Mouse (Mus musculus): ENCODE results near the gene Atp6v1a. TPM values are rescaled to one million over a fixed set of nuclear protein-coding genes. Genes with fewer than 3 reads are reported as not detected.

The Atp6v1a gene
- polyA plus RNA-seq (2015; fragmentation: Nextera tagmentation; extraction: Ambion mirVana): 77.7 and 87.3 TPM in 2 replicates

DNA sequence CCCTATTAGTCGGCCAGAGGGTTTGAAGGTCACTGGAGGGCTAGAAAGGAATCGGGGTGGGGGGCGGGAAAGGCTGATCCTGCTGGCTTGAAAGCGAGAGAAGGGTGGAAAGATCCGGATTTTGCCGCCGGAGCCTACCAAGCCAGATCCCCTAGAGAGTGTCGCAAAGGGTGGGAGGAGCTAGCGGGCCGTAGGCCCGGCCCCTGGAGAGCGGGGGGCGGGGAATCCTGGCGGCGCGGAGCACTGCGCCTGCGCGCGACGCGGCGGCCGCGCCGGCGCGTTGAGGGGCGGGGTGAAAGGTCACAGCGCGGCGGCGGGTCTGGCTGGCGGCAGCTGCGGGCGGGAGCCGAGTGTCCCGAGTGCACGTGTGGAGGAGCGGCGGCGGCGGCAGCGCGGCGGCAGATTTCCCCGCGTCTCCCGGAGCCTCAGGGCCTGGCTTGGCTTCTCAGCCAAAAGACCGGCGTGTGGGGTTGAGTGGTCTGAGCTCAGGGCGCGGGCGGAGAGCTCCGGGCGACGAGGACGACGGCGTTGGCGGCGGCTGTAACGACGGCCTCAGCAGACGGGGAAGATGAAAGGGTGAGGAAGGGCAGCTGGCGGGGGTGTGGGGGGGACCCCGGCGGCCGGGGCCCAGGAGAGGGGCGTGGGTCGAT, at the start of gene Atp6v1a, which contains the start of gene Naa50:
Gene Atp6v1a (minus strand): TSS at position 170 of the 650 bp plus-strand sequence.
Gene Naa50 (plus strand): TSS at position 295 of the 650 bp plus-strand sequence.
- Histone ChIP-seq H3K27me3 (replicated peaks; ENCODE audit: insufficient read depth, low read length) (no peaks in the 10 kb centered on the region), H3K27ac (ENCODE audit: low read length) (peak within 1 kb of the TSS; percentile 99), H3K9ac (replicated peaks; ENCODE audit: low read depth) (peak within 1 kb of the TSS; percentile 92), H3K4me2 (replicated peaks; ENCODE audit: low read depth, low read length) (peak within 1 kb of the TSS; percentile 87), H3K9me3 (ENCODE audit: low read length) (no peaks in the 10 kb centered on the region), H3K4me3 (ENCODE audit: low read depth, low read length) (peak within 1 kb of the TSS; percentile 99), H3K4me1 (ENCODE audit: insufficient read depth, low read depth, low read length) (peaks cover 3% of the 10 kb centered on the region), H3K36me3 (ENCODE audit: insufficient read depth, low read length) (no peaks in the 10 kb centered on the region)
- peak; percentile 89 for ATAC-seq
- TF ChIP-seq CTCF (IDR thresholded peaks at IDR 0.05) (no peak), EP300 (IDR thresholded peaks at IDR 0.05) (no peak)
- DNase-seq (ENCODE audit: low spot score): peak; percentile 98
- WGBS: under 1% methylated on average over 51 of the region's 71 CpGs

DNA sequence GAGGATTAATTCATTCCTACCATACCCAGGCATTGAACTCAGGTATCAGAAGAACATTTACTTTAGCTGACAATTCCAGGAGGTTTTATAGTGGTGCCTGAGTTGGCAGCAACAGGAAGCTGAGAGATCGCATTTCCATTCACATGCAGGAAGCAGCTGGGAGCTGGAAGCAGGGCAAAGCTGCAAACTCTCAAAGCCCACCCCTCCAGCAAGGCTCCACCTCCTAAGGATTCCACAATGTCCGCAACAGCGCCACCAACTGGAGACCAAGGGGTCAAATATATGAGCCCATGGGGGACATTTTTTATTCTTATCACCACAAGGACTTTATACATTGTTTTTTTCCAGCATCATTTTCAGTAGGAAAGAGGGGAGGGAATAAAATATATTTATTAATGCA, 49.3 kb upstream of the Atp6v1a start:
- ATAC-seq (no peak), DNase-seq (ENCODE audit: low spot score) (no peak)
- no peaks in the 10 kb centered on the region for H3K4me1 ChIP-seq (ENCODE audit: insufficient read depth, low read depth, low read length)
- H3K9ac ChIP-seq (replicated peaks; ENCODE audit: low read depth): no peak overlapping the region
- H3K36me3 ChIP-seq (ENCODE audit: insufficient read depth, low read length): no peaks in the 10 kb centered on the region
- H3K27me3 ChIP-seq (replicated peaks; ENCODE audit: insufficient read depth, low read length): no peaks in the 10 kb centered on the region
- peak; percentile 30 for TF ChIP-seq CTCF (IDR thresholded peaks at IDR 0.05)
- no peak for TF ChIP-seq EP300 (IDR thresholded peaks at IDR 0.05)
- no peak overlapping the region for H3K27ac ChIP-seq (ENCODE audit: low read length)
- no peak overlapping the region for H3K4me2 ChIP-seq (replicated peaks; ENCODE audit: low read depth, low read length)
- H3K9me3 ChIP-seq (ENCODE audit: low read length): peaks cover 2% of the 10 kb centered on the region; the same call in 1 of the 2 replicates
- H3K4me3 ChIP-seq (ENCODE audit: low read depth, low read length): no peak overlapping the region
- 86% methylated on average over 3 of the region's 3 CpGs for WGBS

DNA sequence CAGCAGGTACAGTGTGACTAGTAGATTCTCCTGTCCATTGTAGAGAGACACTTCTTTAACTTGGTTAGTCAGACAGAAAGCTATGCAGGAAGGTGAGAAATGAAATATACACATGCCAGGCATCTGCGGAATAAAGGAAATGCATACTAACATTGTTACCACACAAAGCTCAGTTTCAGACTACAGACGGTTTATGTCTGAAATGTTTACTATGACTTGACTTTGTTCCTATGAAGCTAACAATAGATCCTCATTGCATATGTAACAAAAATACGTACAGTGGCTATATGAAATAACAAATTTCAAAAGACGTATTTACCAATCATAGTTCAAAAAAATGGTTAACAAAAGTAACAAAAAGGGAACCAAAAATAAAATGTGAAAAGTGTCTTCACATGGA, 47.7 kb upstream of the Atp6v1a start:
- H3K9ac ChIP-seq (replicated peaks; ENCODE audit: low read depth): no peak overlapping the region
- H3K36me3 ChIP-seq (ENCODE audit: insufficient read depth, low read length): no peaks in the 10 kb centered on the region
- H3K9me3 ChIP-seq (ENCODE audit: low read length): peaks cover 2% of the 10 kb centered on the region; the same call in 1 of the 2 replicates
- H3K4me2 ChIP-seq (replicated peaks; ENCODE audit: low read depth, low read length): no peak overlapping the region
- no peak overlapping the region for H3K4me3 ChIP-seq (ENCODE audit: low read depth, low read length)
- no peaks in the 10 kb centered on the region for H3K27me3 ChIP-seq (replicated peaks; ENCODE audit: insufficient read depth, low read length)
- TF ChIP-seq CTCF (IDR thresholded peaks at IDR 0.05) (no peak), EP300 (IDR thresholded peaks at IDR 0.05) (no peak)
- no peak overlapping the region for H3K27ac ChIP-seq (ENCODE audit: low read length)
- 58% methylated on average over 4 of the region's 4 CpGs for WGBS
- DNase-seq (ENCODE audit: low spot score) (no peak), ATAC-seq (no peak)
- H3K4me1 ChIP-seq (ENCODE audit: insufficient read depth, low read depth, low read length): no peaks in the 10 kb centered on the region

DNA sequence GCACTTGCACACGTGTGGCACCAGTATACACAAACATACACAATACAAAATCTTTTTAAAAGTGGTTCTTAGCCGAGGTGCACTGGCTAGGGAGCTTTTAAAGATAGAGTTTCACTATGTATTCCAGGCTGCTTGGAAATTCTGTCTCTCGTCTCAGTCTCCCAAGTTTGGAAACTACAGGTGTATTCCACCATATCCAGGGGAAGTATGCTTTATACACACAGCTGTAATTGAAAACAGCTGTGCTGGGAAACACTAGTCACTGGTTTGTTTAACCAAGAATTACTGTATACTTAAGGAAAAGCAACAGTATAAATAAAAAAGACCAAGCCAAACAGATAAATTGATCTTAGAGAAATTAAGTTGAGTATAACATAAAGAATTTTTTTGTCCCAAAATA, 45.3 kb upstream of the Atp6v1a start:
- H3K27me3 ChIP-seq (replicated peaks; ENCODE audit: insufficient read depth, low read length): no peaks in the 10 kb centered on the region
- DNase-seq (ENCODE audit: low spot score) (no peak), ATAC-seq (no peak)
- H3K4me1 ChIP-seq (ENCODE audit: insufficient read depth, low read depth, low read length): no peaks in the 10 kb centered on the region
- H3K36me3 ChIP-seq (ENCODE audit: insufficient read depth, low read length): no peaks in the 10 kb centered on the region
- no peak for TF ChIP-seq CTCF (IDR thresholded peaks at IDR 0.05)
- no peak for TF ChIP-seq EP300 (IDR thresholded peaks at IDR 0.05)
- no peak overlapping the region for H3K4me3 ChIP-seq (ENCODE audit: low read depth, low read length)
- H3K9me3 ChIP-seq (ENCODE audit: low read length): peaks cover 2% of the 10 kb centered on the region; the same call in 1 of the 2 replicates
- 78% methylated on average over 3 of the region's 3 CpGs for WGBS
- no peak overlapping the region for H3K9ac ChIP-seq (replicated peaks; ENCODE audit: low read depth)
- no peak overlapping the region for H3K27ac ChIP-seq (ENCODE audit: low read length)
- H3K4me2 ChIP-seq (replicated peaks; ENCODE audit: low read depth, low read length): no peak overlapping the region

DNA sequence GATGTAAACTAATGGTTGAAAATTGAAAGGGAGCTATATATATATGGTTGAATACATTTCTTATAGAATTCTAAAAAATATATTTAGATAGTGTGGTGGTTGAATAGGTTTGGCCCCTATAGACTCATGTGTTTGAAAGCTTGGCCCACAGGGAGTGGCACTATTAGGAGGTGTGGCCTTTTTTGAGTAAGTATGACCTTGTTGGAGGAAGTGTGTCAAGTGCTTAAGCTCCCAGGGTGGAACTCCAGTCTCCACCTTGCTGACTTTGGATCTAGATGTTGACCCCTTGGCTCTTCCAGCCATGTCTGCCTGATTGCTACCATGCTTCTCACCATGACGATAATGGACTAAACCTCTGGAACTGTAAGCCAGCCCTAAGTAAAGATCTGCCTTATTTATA, 43.1 kb upstream of the Atp6v1a start:
- no peaks in the 10 kb centered on the region for H3K4me1 ChIP-seq (ENCODE audit: insufficient read depth, low read depth, low read length)
- DNase-seq (ENCODE audit: low spot score) (no peak), ATAC-seq (no peak)
- H3K9me3 ChIP-seq (ENCODE audit: low read length): no peaks in the 10 kb centered on the region
- H3K27ac ChIP-seq (ENCODE audit: low read length): no peak overlapping the region
- H3K9ac ChIP-seq (replicated peaks; ENCODE audit: low read depth): no peak overlapping the region
- no peak overlapping the region for H3K4me3 ChIP-seq (ENCODE audit: low read depth, low read length)
- WGBS: 71% methylated on average over 1 of the region's 1 CpGs
- no peaks in the 10 kb centered on the region for H3K27me3 ChIP-seq (replicated peaks; ENCODE audit: insufficient read depth, low read length)
- H3K4me2 ChIP-seq (replicated peaks; ENCODE audit: low read depth, low read length): no peak overlapping the region
- H3K36me3 ChIP-seq (ENCODE audit: insufficient read depth, low read length): no peaks in the 10 kb centered on the region
- TF ChIP-seq EP300 (IDR thresholded peaks at IDR 0.05): no peak
- TF ChIP-seq CTCF (IDR thresholded peaks at IDR 0.05): no peak

DNA sequence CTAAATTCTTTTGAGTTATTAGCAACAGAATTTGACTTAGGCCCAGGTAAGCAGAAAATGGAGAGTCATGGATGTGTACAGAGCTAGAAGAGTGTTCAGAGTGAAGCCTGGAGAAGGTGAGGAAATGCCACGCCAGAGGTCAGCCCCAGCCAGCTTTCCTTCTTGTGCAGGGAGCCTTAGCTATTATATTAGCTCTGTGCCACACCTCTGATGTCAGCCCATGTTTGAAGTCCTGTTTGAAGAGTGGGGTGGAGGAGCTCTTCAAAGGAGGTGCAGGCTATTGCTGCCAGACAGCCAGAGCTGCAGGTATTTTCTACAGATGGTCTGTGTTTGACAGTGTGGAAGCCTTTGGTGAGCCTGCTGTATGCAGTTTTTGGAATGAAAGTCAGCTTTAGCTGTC, 39.0 kb upstream of the Atp6v1a start:
- Histone ChIP-seq H3K4me2 (replicated peaks; ENCODE audit: low read depth, low read length) (no peak overlapping the region), H3K9ac (replicated peaks; ENCODE audit: low read depth) (no peak overlapping the region), H3K4me3 (ENCODE audit: low read depth, low read length) (no peak overlapping the region), H3K9me3 (ENCODE audit: low read length) (no peaks in the 10 kb centered on the region), H3K27me3 (replicated peaks; ENCODE audit: insufficient read depth, low read length) (no peaks in the 10 kb centered on the region), H3K36me3 (ENCODE audit: insufficient read depth, low read length) (no peaks in the 10 kb centered on the region), H3K4me1 (ENCODE audit: insufficient read depth, low read depth, low read length) (peaks cover 12% of the 10 kb centered on the region), H3K27ac (ENCODE audit: low read length) (peak overlapping the region; percentile 43)
- DNase-seq (ENCODE audit: low spot score) (peak; percentile 91), ATAC-seq (peak; percentile 94)
- 58% methylated on average over 1 of the region's 1 CpGs for WGBS
- TF ChIP-seq CTCF (IDR thresholded peaks at IDR 0.05) (no peak), EP300 (IDR thresholded peaks at IDR 0.05) (peak; percentile 51; the same call in 1 of the 2 replicates)
